Mouse (Mus musculus) stomach, postnatal 0 days (tissue): Measurements from ENCODE around the gene Dnajc25.

Experiments used
- CTCF ChIP-seq: IDR thresholded peaks from 2 replicates; pipeline ENCODE4 v1.5.1; 2016; ENCODE audit warnings: antibody characterized with exemption, low read depth, mild to moderate bottlenecking, moderate library complexity
- EP300 ChIP-seq: optimal IDR thresholded peaks from 2 replicates; pipeline ENCODE3; 2016; ENCODE audit warnings: antibody characterized with exemption

- TF ChIP-seq CTCF (no peak), EP300 (no peak)
Observed at GRCm38 (mm10) chr4:58965136-58965535, 29.7 kb upstream of the Dnajc25 start.
